Mouse (Mus musculus) brain, embryonic 14.5 days (tissue): ENCODE measurements at regions not wholly inside any gene's neighbourhood (a gene's known extent, or its start where the extent isn't known, plus 50 kb on each side); places are given as distances from the start of the nearest gene placed in this dataset.
"Not testable (repeated sequence)": the region's sequence is repeated elsewhere in the genome, so short reads cannot be mapped to it uniquely, and the experiment has no call there.

Experiments
- DNase-seq: peaks from one replicate; pipeline ENCODE4 v3.0.0-alpha.2; 2011; ENCODE audit warnings: low read depth
- CTCF ChIP-seq: fragments of 200-500 bp; IDR thresholded peaks from 2 replicates; pipeline ENCODE4 v1.5.1; 2012; ENCODE audit warnings: inconsistent platforms, mild to moderate bottlenecking, moderate library complexity, borderline replicate concordance; ENCODE audit not compliant: insufficient read depth, insufficient read length; ENCODE audit errors: extremely low read depth
- POLR2A ChIP-seq: fragments of 200-500 bp; IDR thresholded peaks from 2 replicates; pipeline ENCODE4 v1.6.1; 2012; ENCODE audit warnings: mild to moderate bottlenecking, inconsistent platforms, borderline replicate concordance; ENCODE audit not compliant: poor library complexity, insufficient read depth, insufficient read length, severe bottlenecking; ENCODE audit errors: extremely low read depth

GRCm38 (mm10) chr2:98263641-98264040 is 398.4 kb upstream of the Gm10801 start:
- no peak for DNase-seq

GRCm38 (mm10) chr2:98269562-98269961 is 392.5 kb upstream of the Gm10801 start:
- no peak for TF ChIP-seq POLR2A
- no peak for TF ChIP-seq CTCF
- peak; percentile 56 for DNase-seq

More at GRCm38 (mm10) chr2:98263641-98264040, 398.4 kb upstream of the Gm10801 start:
- no peak for TF ChIP-seq CTCF
- no peak for TF ChIP-seq POLR2A

GRCm38 (mm10) chr2:98286796-98287352 is 375.2 kb upstream of the Gm10801 start:
- DNase-seq: no peak
- TF ChIP-seq CTCF (no peak), POLR2A (no peak)

- DNase-seq: not testable (repeated sequence)
Observed at GRCm38 (mm10) chr2:98330025-98330424, 332.0 kb upstream of the Gm10801 start.

GRCm38 (mm10) chr2:98354200-98354599 is 307.8 kb upstream of the Gm10801 start:
- peak; percentile 65 for DNase-seq
- TF ChIP-seq POLR2A (no peak), CTCF (no peak)

DNA sequence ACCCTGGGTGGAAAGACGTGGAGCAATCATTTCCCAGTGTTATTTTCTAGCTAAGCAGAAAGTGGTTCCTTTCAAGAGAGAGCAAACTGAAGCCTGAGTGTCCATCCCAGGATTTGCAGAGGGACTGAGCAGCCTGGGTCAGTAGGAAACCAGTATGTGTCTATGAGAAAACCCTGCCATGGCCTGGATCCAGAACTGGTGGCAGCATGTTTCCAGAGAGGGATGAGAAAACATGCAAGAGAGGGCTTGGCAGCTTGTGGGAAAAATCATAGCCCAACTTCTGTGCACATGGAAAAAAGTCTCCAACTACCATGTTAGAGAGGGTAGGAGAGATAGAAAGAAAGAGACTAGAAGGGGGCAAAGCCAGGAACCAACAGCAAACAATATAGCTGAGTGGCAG is 282.8 kb upstream of the Gm10801 start:
- TF ChIP-seq CTCF (no peak), POLR2A (no peak)

More for the DNA sequence above, 282.8 kb upstream of the Gm10801 start:
- no peak for DNase-seq
